10 mouse cellular contexts compared by ENCODE assay signal in genomic region chr10:118056789-118057271, GRCm38 (mm10).
A peak's percentile ranks its signal among the peaks of the same experiment; 100 is the strongest.
DNase-seq lines count a peak whose midpoint lies in the region; ATAC-seq and TF ChIP-seq lines count a peak whose summit lies in the region.
"Had no signal": no experiment of that assay in that cellular context is flagged by ENCODE, and none has a peak within 500 bp of the region (broad histone marks: within the 10 kb centered on the region; RNA-seq: fewer than 3 reads in every experiment).

No protein-coding gene starts in this region.

- H3K27me3 ChIP-seq in intestine, embryonic 14.5 days (replicated peaks; ENCODE audit: control insufficient read depth, insufficient read depth, low read length): no peaks in the 10 kb centered on the region
- H3K27me3 ChIP-seq in intestine, postnatal 0 days (replicated peaks; ENCODE audit: control insufficient read depth, insufficient read depth, low read length): no peaks in the 10 kb centered on the region
- no peaks in the 10 kb centered on the region for H3K27me3 ChIP-seq in forebrain, embryonic 14.5 days (replicated peaks; ENCODE audit: control insufficient read depth, insufficient read depth, low read length)
- no peaks in the 10 kb centered on the region for H3K27me3 ChIP-seq in limb, embryonic 13.5 days
- H3K27me3 ChIP-seq in midbrain, embryonic 14.5 days (ENCODE audit: control insufficient read depth, insufficient read depth, low read length): no peaks in the 10 kb centered on the region
- H3K27me3 ChIP-seq: heart, embryonic 13.5 days had no signal

- 0 out of 2 replicates have a peak, but pooled peaks cover 4% of the 10 kb centered on the region for H3K9me3 ChIP-seq in intestine, embryonic 14.5 days (ENCODE audit: control insufficient read depth, low read length)
- H3K9me3 ChIP-seq in intestine, postnatal 0 days (ENCODE audit: control insufficient read depth): no peaks in the 10 kb centered on the region
- no peaks in the 10 kb centered on the region for H3K9me3 ChIP-seq in forebrain, embryonic 14.5 days (replicated peaks; ENCODE audit: control insufficient read depth, low read length)
- H3K9me3 ChIP-seq in limb, embryonic 13.5 days: no peaks in the 10 kb centered on the region; the same call in 1 of the 2 replicates
- no peaks in the 10 kb centered on the region for H3K9me3 ChIP-seq in midbrain, embryonic 14.5 days (ENCODE audit: control insufficient read depth, low read length)
- H3K9me3 ChIP-seq: heart, embryonic 13.5 days had no signal

- H3K4me1 ChIP-seq in intestine, embryonic 14.5 days (replicated peaks; ENCODE audit: control insufficient read depth, insufficient read depth, low read length): peaks cover 4% of the 10 kb centered on the region; the same call in 1 of the 2 replicates
- no peaks in the 10 kb centered on the region for H3K4me1 ChIP-seq in intestine, postnatal 0 days (replicated peaks; ENCODE audit: control insufficient read depth, insufficient read depth, low read length)
- H3K4me1 ChIP-seq in forebrain, embryonic 14.5 days (ENCODE audit: control insufficient read depth, insufficient read depth, low read length): no peaks in the 10 kb centered on the region
- peaks cover 9% of the 10 kb centered on the region; the same call in 1 of the 2 replicates for H3K4me1 ChIP-seq in limb, embryonic 13.5 days
- 0 out of 2 replicates have a peak, but pooled peaks cover 13% of the 10 kb centered on the region for H3K4me1 ChIP-seq in midbrain, embryonic 14.5 days (ENCODE audit: control insufficient read depth, insufficient read depth, low read length)

- 35% methylated on average over 9 of the region's 9 CpGs for WGBS in intestine, embryonic 14.5 days
- WGBS in intestine, postnatal 0 days: 42% methylated on average over 9 of the region's 9 CpGs
- 19% methylated on average over 9 of the region's 9 CpGs for WGBS in forebrain, embryonic 14.5 days
- 27% methylated on average over 9 of the region's 9 CpGs for WGBS in limb, embryonic 13.5 days
- 13% methylated on average over 9 of the region's 9 CpGs for WGBS in midbrain, embryonic 14.5 days

- ATAC-seq in intestine, embryonic 14.5 days (replicated peaks; ENCODE audit: low FRiP score, low TSS enrichment, low read depth): no peak
- no peak for ATAC-seq in intestine, postnatal 0 days
- ATAC-seq in forebrain, embryonic 14.5 days: peak; percentile 44; the same call in 1 of the 2 replicates
- ATAC-seq in limb, embryonic 13.5 days (ENCODE audit: low FRiP score, low read depth): no peak
- no peak for ATAC-seq in midbrain, embryonic 14.5 days (ENCODE audit: low FRiP score, low TSS enrichment)

- H3K4me2 ChIP-seq in intestine, embryonic 14.5 days (ENCODE audit: low read length): peak overlapping the region; percentile 23; the same call in 1 of the 2 replicates
- H3K4me2 ChIP-seq in intestine, postnatal 0 days (replicated peaks; ENCODE audit: low read depth): no peak overlapping the region
- peak overlapping the region; percentile 17; the same call in 1 of the 2 replicates for H3K4me2 ChIP-seq in forebrain, embryonic 14.5 days (ENCODE audit: low read length)
- H3K4me2 ChIP-seq in limb, embryonic 13.5 days (replicated peaks): peak overlapping the region; percentile 35
- peak overlapping the region; percentile 36 for H3K4me2 ChIP-seq in midbrain, embryonic 14.5 days (ENCODE audit: low read length)
- H3K4me2 ChIP-seq: heart, embryonic 13.5 days had no signal

- DNase-seq in intestine, embryonic 14.5 days (ENCODE audit: low spot score): no peak
- DNase-seq in forebrain, embryonic 14.5 days (ENCODE audit: low spot score): peak; percentile 50
- peak; percentile 70 for DNase-seq in midbrain, embryonic 14.5 days
- no peak for DNase-seq in cerebellum, adult 11-12 months
- no peak for DNase-seq in layer of hippocampus, adult 9-11 months
- DNase-seq in gastrocnemius, adult 2 months: no peak
- DNase-seq: liver had no signal

- H3K9ac ChIP-seq in intestine, embryonic 14.5 days (ENCODE audit: low read length): no peak overlapping the region
- H3K9ac ChIP-seq in intestine, postnatal 0 days (ENCODE audit: low read depth, low read length): no peak overlapping the region
- H3K9ac ChIP-seq in forebrain, embryonic 14.5 days (ENCODE audit: low read length): peak overlapping the region; percentile 4; the same call in 1 of the 2 replicates
- H3K9ac ChIP-seq in limb, embryonic 13.5 days: no peak overlapping the region
- H3K9ac ChIP-seq in midbrain, embryonic 14.5 days (replicated peaks; ENCODE audit: low read length): 0 out of 2 replicates have a peak overlapping the region, but pooled peaks have one; percentile 2
- H3K9ac ChIP-seq: heart, embryonic 13.5 days had no signal

- H3K27ac ChIP-seq in intestine, embryonic 14.5 days (ENCODE audit: low read depth): no peak overlapping the region
- H3K27ac ChIP-seq in intestine, postnatal 0 days (ENCODE audit: low read depth, low read length): no peak overlapping the region
- no peak overlapping the region for H3K27ac ChIP-seq in forebrain, embryonic 14.5 days (ENCODE audit: low read depth, low read length)
- H3K27ac ChIP-seq in limb, embryonic 13.5 days: no peak overlapping the region
- peak overlapping the region; percentile 38 for H3K27ac ChIP-seq in midbrain, embryonic 14.5 days (replicated peaks; ENCODE audit: low read depth, low read length)
- no peak overlapping the region for H3K27ac ChIP-seq in gastrocnemius, adult 2 months
- H3K27ac ChIP-seq: heart, embryonic 13.5 days had no signal

- TF ChIP-seq CTCF in intestine, postnatal 0 days (IDR thresholded peaks at IDR 0.05; ENCODE audit: low read depth): no peak
- no peak for TF ChIP-seq CTCF in gastrocnemius, adult 2 months (IDR thresholded peaks at IDR 0.05)

- intact Hi-C loops in gastrocnemius, adult 2 months (cut with DNase I): no loop called here

- no peaks in the 10 kb centered on the region for H3K36me3 ChIP-seq in intestine, embryonic 14.5 days (ENCODE audit: control insufficient read depth, insufficient read depth, low read length)
- H3K36me3 ChIP-seq in intestine, postnatal 0 days (ENCODE audit: control insufficient read depth, insufficient read depth): no peaks in the 10 kb centered on the region
- H3K36me3 ChIP-seq in forebrain, embryonic 14.5 days (ENCODE audit: control insufficient read depth, insufficient read depth, low read length): no peaks in the 10 kb centered on the region
- H3K36me3 ChIP-seq in limb, embryonic 13.5 days: no peaks in the 10 kb centered on the region
- no peaks in the 10 kb centered on the region for H3K36me3 ChIP-seq in midbrain, embryonic 14.5 days (ENCODE audit: control insufficient read depth, insufficient read depth, low read length)
- H3K36me3 ChIP-seq: heart, embryonic 13.5 days had no signal

- no peak overlapping the region for H3K4me3 ChIP-seq in intestine, embryonic 14.5 days (ENCODE audit: low read depth, low read length)
- no peak overlapping the region for H3K4me3 ChIP-seq in intestine, postnatal 0 days (ENCODE audit: low read depth, low read length)
- no peak overlapping the region for H3K4me3 ChIP-seq in forebrain, embryonic 14.5 days (ENCODE audit: low read depth, low read length)
- no peak overlapping the region for H3K4me3 ChIP-seq in limb, embryonic 13.5 days
- no peak overlapping the region for H3K4me3 ChIP-seq in midbrain, embryonic 14.5 days (replicated peaks; ENCODE audit: low read depth, low read length)
- no peak overlapping the region for H3K4me3 ChIP-seq in gastrocnemius, adult 2 months
- H3K4me3 ChIP-seq: heart, embryonic 13.5 days had no signal

Comparison
In these comparisons a context has a peak if more than half of its experiments do, and no peak if none do; other contexts are left out.
1. DNase-seq: peak in forebrain, embryonic 14.5 days (single experiment) and midbrain, embryonic 14.5 days (single experiment); none in intestine, embryonic 14.5 days (single experiment), cerebellum, adult 11-12 months (single experiment), layer of hippocampus, adult 9-11 months (single experiment) and gastrocnemius, adult 2 months (single experiment).
2. H3K9ac ChIP-seq: peak in forebrain, embryonic 14.5 days (single experiment) and midbrain, embryonic 14.5 days (single experiment); none in intestine, embryonic 14.5 days (single experiment), intestine, postnatal 0 days (single experiment) and limb, embryonic 13.5 days (single experiment).